Mouse (Mus musculus): ENCODE results near the gene Smyd2. TPM values are rescaled to one million over a fixed set of nuclear protein-coding genes. Genes with fewer than 3 reads are reported as not detected.

Gene Smyd2
- 100 to 1,000 TPM in 1 of 2 experiments, 10 to 100 TPM in 1; 97.9 to 100 TPM for total RNA-seq (2021)
- long read RNA-seq, experiment 1, transcript Smyd2-203 (2 exons, 489 nt) = minor isoform, 8 of 120 reads
- long read RNA-seq, experiment 1, transcript Smyd2-201 (12 exons, 1,680 nt) = major isoform, 95 of 120 reads
- long read RNA-seq, experiment 1, partial matches to known transcripts = 7 of 120 reads
- long read RNA-seq, experiment 1, other reads (novel, unspliced or antisense) = 10 of 120 reads
- long read RNA-seq, experiment 2, transcript Smyd2-201 (12 exons, 1,680 nt) = major isoform, 120 of 162 reads
- long read RNA-seq, experiment 2, transcript Smyd2-203 (2 exons, 489 nt) = minor isoform, 11 of 162 reads
- long read RNA-seq, experiment 2, partial matches to known transcripts = 11 of 162 reads
- long read RNA-seq, experiment 2, other reads (novel, unspliced or antisense) = 20 of 162 reads

- DNase-seq (ENCODE audit: low spot score in 2 of 2) = peak; percentile 32 to 57
These were observed at the start of gene Smyd2 for GRCm38 (mm10) chr1:189921818-189922592. Smyd2 (minus strand) TSS chr1:189922363.

DNA sequence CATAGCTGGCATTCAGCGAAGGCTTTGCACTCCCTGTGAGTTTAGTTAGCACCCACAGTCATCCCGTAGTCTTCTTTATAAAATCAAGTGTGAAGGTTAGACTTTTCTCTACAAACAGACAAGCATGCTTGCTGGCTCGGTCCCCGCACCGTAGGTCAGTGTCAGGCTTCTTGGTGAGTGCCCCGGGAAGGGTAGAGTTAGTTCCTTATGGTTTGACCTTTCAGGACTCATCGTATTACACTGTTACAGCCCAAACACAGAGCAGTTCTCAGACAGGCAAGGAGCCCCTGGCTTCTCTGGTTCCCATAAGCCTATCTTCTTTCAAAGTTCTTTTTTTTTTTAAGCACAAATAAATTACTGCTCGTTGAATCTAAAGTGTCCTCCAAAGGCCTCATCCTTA is 48.2 kb upstream of the Smyd2 start:
- no peak for DNase-seq (ENCODE audit: low spot score in 2 of 2)

DNA sequence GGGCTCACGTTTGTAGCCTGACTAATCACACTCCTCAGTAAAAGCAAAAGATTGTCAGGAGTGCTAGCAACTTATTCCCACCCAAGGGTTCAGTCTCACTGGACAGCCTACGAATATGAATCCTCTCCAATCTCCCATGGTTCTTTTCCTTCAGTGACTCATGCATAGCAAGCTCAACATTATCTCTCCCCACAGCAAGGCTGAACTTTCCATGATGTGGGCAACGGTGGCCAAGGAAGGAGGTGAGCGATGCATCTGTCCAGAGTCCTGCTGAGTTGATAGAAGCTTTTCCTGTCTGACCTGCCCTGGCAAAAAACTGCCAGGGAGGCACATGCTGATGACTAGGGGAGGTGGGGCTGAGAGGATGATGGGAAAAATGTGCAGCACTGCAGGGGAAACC is 45.9 kb upstream of the Smyd2 start:
- DNase-seq (ENCODE audit: low spot score in 2 of 2) = no peak

DNA sequence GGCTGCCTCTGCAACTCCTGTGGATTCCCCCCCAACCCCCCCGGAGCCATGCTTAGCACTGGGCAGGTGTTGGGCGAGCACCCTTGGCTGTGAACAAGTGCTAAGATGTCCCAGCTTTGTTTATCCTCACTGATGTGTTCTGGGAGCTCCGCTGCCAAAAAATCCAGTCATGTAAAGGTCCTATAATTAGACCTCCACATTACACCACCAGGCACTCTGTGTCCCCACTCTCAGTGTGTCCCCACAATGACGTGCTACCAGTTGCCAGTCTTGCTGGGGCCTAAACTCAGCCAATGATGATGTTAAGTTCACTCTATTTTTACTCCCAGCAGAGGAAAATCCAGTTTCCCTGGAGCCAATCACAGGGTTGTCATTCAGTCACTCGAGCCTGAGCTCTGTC is 38.3 kb upstream of the Smyd2 start:
- DNase-seq (ENCODE audit: low spot score in 2 of 2) = no peak

DNA sequence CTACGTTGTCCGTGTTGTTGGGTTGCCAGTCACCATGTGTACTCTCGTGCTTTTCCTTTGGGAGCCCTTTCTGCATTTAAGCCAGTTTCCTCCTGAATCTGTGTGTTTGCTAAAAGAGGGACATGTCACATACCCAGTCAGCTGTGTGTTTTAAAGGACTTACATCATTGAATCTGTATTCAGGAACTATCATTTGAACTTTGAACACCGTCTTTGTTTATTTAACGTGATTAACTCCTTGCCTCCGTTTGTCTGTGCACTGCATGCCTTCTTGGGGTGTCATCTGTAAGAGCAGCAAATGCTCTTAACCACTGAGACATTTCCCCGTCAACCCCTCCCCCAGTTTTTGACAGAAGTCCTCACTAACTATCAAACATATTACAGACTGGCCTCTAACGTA is 37.6 kb upstream of the Smyd2 start:
- no peak for DNase-seq (ENCODE audit: low spot score in 2 of 2)

GRCm38 (mm10) chr1:189951861-189952260 is 29.7 kb upstream of the Smyd2 start:
- no peak for DNase-seq (ENCODE audit: low spot score in 2 of 2)

DNA sequence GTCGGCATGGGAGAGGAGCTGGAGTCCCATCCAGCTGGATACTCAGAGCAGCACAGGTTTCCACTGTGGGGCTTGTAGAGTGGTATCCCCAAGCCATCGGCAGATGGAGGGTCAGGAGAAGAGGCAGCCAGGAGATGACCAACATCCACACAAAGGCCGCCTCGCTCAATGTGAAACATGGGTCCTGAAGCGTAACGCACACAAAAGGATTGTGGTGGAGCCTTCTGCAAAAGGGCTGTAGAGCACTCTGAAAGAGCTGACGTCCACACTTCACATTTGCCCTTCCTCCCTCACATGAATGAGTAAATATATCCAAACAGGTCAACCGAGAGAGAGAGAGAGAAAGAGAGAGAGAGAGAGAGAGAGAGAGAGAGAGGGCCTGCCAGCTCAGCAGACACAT is 25.2 kb upstream of the Smyd2 start:
- no peak for DNase-seq (ENCODE audit: low spot score in 2 of 2)

DNA sequence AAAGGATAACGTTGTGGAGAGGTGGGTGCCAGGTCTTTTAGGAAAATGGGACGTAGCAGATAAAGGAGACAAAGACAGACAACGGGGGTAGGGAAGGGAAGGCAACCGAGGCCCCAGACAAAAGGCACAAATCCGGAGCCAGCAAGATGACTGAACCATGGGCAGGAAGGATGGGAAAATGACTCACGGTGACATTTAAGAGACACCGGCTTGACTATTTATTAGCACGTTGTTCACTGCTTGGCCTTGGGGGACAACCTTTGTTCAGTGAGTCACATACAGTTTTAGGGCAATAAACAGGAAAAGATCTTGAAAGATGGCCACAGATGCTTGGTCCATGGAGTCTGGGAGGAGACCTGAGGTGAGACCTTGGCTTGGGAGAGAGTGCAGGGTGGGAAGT is 24.0 kb upstream of the Smyd2 start:
- no peak for DNase-seq (ENCODE audit: low spot score in 2 of 2)

DNA sequence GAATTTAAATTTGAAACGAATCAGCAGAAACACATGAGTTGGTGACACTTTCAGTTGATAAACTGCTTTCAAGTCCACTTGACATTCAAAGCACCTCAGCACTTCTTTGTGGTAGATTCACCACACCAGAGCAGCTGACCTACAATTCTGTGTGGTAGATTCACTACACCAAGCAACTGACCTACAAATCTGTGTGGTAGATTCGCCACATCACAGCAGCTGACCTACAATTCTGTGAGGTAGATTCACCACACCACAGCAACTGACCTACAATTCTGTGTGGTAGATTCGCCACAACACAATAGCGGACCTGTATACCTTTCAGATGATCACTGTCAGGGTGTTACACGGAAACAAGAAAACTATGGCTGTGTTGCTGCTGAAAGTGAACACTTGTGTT is 19.6 kb upstream of the Smyd2 start:
- DNase-seq (ENCODE audit: low spot score in 2 of 2) = no peak

GRCm38 (mm10) chr1:189936436-189937105 is 14.4 kb upstream of the Smyd2 start:
- no peak for DNase-seq (ENCODE audit: low spot score in 2 of 2)

DNA sequence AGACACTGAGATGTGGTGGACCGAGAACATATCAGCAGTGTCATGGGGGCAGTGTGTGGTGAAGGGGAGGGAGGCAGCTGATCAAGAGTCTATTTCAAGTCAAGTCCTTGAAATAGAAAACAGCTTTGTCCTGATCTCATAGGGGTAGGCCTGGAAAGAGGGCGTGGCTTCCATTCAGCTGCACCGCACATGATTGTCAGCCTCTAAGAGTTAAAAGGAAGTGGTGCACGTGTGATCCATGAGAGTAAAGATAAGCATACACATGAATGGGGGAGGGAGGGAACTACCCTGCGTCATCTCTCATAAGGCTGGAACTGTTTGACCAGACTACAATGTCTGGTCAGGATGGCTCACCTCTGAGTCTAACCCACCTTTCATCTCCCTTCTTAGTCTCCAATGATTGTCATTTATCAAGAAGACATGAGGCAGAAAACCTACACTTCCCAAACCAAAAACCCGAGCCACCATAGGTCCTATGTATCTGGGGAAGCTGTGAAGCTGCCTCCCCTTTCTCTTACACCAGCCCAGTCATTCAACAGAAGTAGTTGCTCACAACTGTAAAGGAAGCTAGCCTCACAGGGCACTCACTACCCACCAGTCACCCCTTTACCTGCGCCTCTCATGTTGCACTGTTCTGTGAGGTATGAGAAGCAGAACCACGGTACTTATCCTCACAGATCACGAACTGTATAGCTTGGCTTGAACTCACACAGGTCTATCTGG is 11.5 kb upstream of the Smyd2 start:
- no peak for DNase-seq (ENCODE audit: low spot score in 2 of 2)

- DNase-seq (ENCODE audit: low spot score in 2 of 2) = no peak
These were observed 10.8 kb upstream of the Smyd2 start for GRCm38 (mm10) chr1:189932976-189933375.

- no peak for DNase-seq (ENCODE audit: low spot score in 2 of 2)
These were observed 10.0 kb upstream of the Smyd2 start for GRCm38 (mm10) chr1:189932190-189932589.

DNA sequence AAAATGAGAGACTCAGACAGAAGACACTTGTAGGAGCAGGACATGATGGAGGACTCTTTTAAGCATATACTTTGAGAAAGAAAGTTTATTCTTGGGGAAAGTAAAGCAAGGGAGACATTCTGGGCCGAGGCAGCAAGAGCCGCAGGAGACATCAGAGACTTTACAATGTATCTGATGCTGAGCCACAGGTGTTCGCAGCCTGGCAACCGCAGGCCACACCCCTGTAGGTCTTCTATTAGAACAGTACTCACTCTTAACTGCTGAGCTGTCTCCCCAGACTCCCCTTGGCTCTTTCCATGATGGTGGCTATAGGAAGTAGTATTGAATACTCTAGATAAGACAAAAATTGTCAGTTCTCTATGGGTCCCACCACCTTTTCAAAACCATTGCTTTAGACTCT is 7.7 kb upstream of the Smyd2 start:
- no peak for DNase-seq (ENCODE audit: low spot score in 2 of 2)

GRCm38 (mm10) chr1:189927644-189928043 is 5.5 kb upstream of the Smyd2 start:
- DNase-seq (ENCODE audit: low spot score in 2 of 2) = peak in 1 of 2 experiments; percentile 50

GRCm38 (mm10) chr1:189926279-189926678 is 4.1 kb upstream of the Smyd2 start:
- no peak for DNase-seq (ENCODE audit: low spot score in 2 of 2)

DNA sequence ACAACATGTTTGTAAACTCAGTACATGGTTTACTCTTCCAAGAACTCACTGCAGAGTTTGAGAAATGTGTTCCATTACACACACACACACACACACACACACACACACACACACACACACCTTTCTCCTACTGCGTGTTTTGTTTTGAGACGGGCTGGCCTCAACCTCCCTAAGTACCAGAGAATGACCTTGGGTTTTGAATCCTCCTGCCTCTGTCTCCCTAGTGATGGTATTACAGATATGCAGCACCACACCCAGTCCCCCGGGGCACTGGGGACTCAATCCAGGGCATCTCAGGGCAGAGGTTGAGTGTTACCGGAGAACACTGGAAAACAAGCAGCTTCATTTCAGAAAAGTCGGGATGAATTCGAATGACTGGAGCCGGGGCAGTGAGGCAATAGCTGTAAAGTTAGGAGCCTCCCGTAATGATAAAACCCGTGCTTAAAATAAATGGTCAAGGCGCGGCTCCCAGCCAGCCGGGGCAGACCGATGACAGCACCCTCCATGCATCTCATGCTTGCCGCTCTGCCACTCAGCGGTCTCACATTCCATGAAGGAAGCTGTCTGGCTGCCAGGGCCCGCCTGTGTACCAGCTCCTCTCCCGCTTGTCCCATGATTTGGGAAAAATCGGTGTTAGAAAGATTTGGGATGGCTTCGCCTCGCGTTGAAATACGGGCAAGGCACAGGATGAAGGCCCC is 1.9 kb upstream of the Smyd2 start:
- DNase-seq (ENCODE audit: low spot score in 2 of 2) = no peak

DNA sequence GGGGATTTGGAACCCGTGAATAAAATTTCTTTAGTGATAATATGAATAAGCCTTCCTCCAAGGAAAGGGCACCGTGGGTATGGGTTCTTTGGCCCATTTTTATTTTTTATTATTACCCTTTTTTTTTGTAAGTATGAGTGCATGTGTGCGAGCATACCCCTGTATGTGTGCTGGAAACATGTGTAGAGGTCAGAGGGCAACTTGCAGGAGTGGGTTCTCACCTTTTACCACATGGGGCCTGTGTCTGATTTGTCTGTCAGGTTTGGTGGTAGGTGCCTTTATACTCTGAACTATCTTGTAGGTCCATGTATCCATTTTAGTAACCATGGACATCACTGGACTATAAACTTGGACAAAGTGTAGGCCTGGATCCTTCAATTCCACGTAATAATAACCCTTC is 994 bp upstream of the Smyd2 start:
- no peak for DNase-seq (ENCODE audit: low spot score in 2 of 2)

- no peak for DNase-seq (ENCODE audit: low spot score in 2 of 2)
These were observed 558 bp upstream of the Smyd2 start for GRCm38 (mm10) chr1:189922721-189923120.

GRCm38 (mm10) chr1:189921568-189921817 is 670 bp downstream of the Smyd2 start:
- DNase-seq (ENCODE audit: low spot score in 2 of 2) = no peak
